Mouse (Mus musculus): ENCODE data around the gene Musk.

- no peak for TF ChIP-seq CTCF (IDR thresholded peaks at IDR 0.05; ENCODE audit: borderline replicate concordance, insufficient read depth, low read depth, low read length)
- TF ChIP-seq POLR2A (IDR thresholded peaks at IDR 0.05; ENCODE audit: borderline replicate concordance, insufficient read depth, low read length), result no peak
Observed at GRCm38 (mm10) chr4:58330864-58331638, 45.3 kb downstream of the Musk start.
